Mouse (Mus musculus) layer of hippocampus, adult 8-10 months (tissue): ENCODE data around the gene Pigm. TPM values are rescaled to one million over a fixed set of nuclear protein-coding genes. Genes with fewer than 3 reads are reported as not detected.
A peak's percentile ranks its signal among the peaks of the same experiment; 100 is the strongest.

Experiments used
- DNase-seq, 2 experiments: peaks; one replicate each; pipeline ENCODE4 v3.0.0; 2022; ENCODE audit warnings: low spot score in 2 of 2
- total RNA-seq, 4 experiments: library from RNA; stranded (reverse); gene quantifications; 2 replicates each; pipeline ENCODE4 v1.2.4; 2022

Gene Pigm
- total RNA-seq, 4 experiments from 2014 or later, result 8.3 to 9.0 (median 8.7) TPM

GRCm38 (mm10) chr1:172349916-172350812 lies 26.2 kb upstream of the Pigm start:
- DNase-seq, result peak; percentile 74 to 91

GRCm38 (mm10) chr1:172352001-172352400 lies 24.3 kb upstream of the Pigm start:
- no peak for DNase-seq

GRCm38 (mm10) chr1:172352453-172352852 lies 23.9 kb upstream of the Pigm start:
- no peak for DNase-seq

- DNase-seq, result no peak
These were observed 21.0 kb upstream of the Pigm start for GRCm38 (mm10) chr1:172355336-172355735.

- no peak for DNase-seq
These were observed 18.8 kb upstream of the Pigm start for GRCm38 (mm10) chr1:172357550-172357949.

- no peak for DNase-seq
These were observed 18.0 kb upstream of the Pigm start for GRCm38 (mm10) chr1:172358341-172358740.

GRCm38 (mm10) chr1:172364684-172365083 lies 11.7 kb upstream of the Pigm start:
- peak; percentile 68 to 69 for DNase-seq

- no peak for DNase-seq
These were observed 7.5 kb upstream of the Pigm start for GRCm38 (mm10) chr1:172368768-172369418.

GRCm38 (mm10) chr1:172376758-172377458 lies 562 bp downstream of the Pigm start:
- DNase-seq, result no peak

- no peak for DNase-seq
These were observed 3.7 kb downstream of the Pigm start for GRCm38 (mm10) chr1:172380066-172380465.

GRCm38 (mm10) chr1:172382090-172382489 lies 5.7 kb downstream of the Pigm start:
- DNase-seq, result no peak

- DNase-seq, result no peak
These were observed 10.9 kb downstream of the Pigm start for GRCm38 (mm10) chr1:172387246-172387645.

GRCm38 (mm10) chr1:172390769-172391168 lies 14.4 kb downstream of the Pigm start:
- DNase-seq, result no peak

GRCm38 (mm10) chr1:172391807-172392581 lies 15.6 kb downstream of the Pigm start:
- DNase-seq, result no peak

GRCm38 (mm10) chr1:172392643-172393170 lies 16.4 kb downstream of the Pigm start:
- no peak for DNase-seq

GRCm38 (mm10) chr1:172393739-172394138 lies 17.4 kb downstream of the Pigm start:
- DNase-seq, result no peak

GRCm38 (mm10) chr1:172396996-172397752 lies 20.8 kb downstream of the Pigm start:
- no peak for DNase-seq

- no peak for DNase-seq
These were observed 29.8 kb downstream of the Pigm start for GRCm38 (mm10) chr1:172406077-172406706.

GRCm38 (mm10) chr1:172408996-172409395 lies 32.6 kb downstream of the Pigm start:
- DNase-seq, result no peak

- no peak for DNase-seq
These were observed 33.1 kb downstream of the Pigm start for GRCm38 (mm10) chr1:172409431-172409830.
